Mouse (Mus musculus) monocyte, adult 5-6 weeks (primary cell): ENCODE data around the gene Vegfa. TPM values are rescaled to one million over a fixed set of nuclear protein-coding genes. Genes with fewer than 3 reads are reported as not detected.

Experiments
- ATAC-seq: fragments of 153-309, 156-312 bp; replicated peaks from 2 replicates; pipeline ENCODE4 v1.8.0; 2017; ENCODE audit warnings: mild to moderate bottlenecking; ENCODE audit not compliant: low TSS enrichment, insufficient number of reproducible peaks, severe bottlenecking, poor library complexity, low FRiP score
- total RNA-seq: library from RNA; stranded (forward); fragments of 200-1000, 200-491, 200-594 nt; gene quantifications from 3 replicates; pipeline ENCODE4 v1.2.3, GENCODE M21; 2017

Gene Vegfa
- total RNA-seq, 1 experiment from 2014 or later = 24.3 TPM

DNA sequence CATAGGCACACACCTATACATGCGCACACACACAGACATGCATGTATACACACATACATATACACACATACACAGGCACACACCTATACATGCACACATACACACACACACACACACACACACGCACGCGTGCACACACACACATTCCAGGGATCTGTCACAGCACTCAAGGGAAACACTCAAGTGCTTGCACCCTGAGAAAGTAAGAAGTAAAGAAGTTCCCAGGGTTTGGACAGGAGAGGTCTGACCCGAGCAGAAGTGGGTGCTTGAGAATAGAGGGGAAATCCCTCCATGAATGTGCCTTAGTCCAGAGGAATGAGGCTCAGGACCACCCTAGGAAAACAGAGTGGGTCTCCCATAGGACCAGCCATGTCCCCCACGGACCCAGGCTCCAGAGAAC is 60.4 kb downstream of the Vegfa start:
- ATAC-seq = no peak

DNA sequence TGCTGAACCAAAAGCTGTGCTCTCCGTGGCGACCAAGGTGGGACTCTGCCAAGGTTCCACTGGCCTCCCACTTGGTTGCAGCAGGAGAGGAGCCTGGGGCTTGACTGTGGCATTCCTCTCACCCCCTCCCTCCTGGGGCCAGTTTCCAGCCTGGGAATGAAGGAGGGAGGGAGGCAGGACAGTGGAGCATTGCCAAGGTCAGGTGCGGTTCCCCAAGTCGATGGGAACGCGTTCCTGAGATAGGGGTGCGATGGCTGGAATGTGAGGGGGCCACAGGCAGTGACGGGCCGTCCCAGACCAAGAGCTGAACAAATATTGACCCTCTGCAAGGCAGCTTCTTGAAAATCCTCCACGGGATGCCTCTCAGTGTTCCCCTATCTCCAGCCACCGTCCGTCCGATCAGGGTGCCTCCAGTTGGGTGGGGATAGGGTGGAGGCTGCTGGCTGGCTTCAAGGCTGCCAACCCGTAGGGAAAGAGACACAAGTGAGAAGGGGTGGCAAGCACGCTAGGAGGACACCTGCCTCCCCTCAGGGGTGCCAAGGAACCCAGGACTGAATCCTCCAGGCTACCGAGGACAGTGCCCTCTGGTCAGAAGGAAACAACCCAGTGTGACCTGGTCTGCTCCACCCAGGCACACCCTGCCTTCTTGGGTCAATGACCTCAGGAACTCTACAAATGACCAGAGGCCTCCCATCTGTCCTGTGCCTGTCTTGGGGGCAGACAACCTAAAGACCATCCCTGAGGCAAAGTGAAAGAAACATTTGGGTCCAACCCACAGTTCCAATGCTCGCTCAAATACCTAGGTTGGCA is 61.2 kb downstream of the Vegfa start:
- ATAC-seq = no peak

DNA sequence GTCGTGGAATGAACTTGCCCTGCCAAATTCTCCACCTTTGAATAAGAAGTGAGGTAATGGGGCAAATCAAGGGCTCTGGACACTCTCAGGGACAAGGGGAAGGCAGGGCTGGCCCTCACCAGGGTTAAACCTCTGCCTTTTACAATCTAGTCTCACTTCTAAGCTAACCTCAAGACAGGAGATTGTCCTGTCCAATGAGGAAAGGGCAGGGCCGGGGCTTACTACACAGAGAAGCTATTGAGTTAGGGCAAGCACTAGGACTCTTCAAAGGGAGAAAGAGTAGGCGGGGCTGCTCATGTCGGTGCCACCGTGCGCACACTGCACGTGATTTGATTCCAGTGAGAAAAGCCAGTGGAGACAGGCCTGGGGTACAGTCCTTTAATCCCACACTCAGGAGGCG is 62.6 kb downstream of the Vegfa start:
- ATAC-seq = no peak

DNA sequence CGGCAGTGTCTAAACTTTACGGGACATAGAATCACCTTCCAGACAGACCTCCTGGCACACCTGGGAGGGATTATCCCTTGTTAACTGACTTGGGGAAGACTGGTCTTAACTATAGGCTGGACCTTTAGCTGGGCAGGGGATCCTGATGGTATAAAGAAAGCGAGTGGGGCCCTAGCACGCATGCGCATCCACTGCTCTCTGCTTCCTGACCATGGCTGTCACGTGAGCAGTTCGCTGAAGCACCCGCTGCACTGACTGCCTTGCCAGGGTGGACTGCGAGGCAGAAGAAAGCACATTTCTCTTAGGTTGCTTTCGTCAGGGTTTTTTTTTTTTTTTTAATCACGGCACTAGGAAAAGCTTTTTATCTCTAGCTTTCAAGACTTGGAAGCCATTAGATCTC is 63.8 kb downstream of the Vegfa start:
- no peak for ATAC-seq

Other genes starting within 250 kb of the Vegfa start
- 32.5 to 38.0 TPM (median 35.9 TPM) in 3 replicates for gene Mrps18a, start 78.6 kb upstream of the Vegfa start, total RNA-seq
- 1.5 TPM in 1 of 3 replicates, not detected in the others for gene Rsph9, start 111.8 kb upstream of the Vegfa start, total RNA-seq
- gene Mad2l1bp, start 121.2 kb upstream of the Vegfa start, total RNA-seq = 4.2 to 10.8 TPM (median 6.1 TPM) in 3 replicates
- 84.1 to 127 TPM (median 93.1 TPM) in 3 replicates for gene Gtpbp2, start 128.7 kb upstream of the Vegfa start, total RNA-seq
- 7.5 to 15.6 TPM (median 7.7 TPM) in 3 replicates for gene Polh, start 170.3 kb upstream of the Vegfa start, total RNA-seq
- 20.3 to 29.2 TPM (median 21.2 TPM) in 3 replicates for gene Xpo5, start 170.4 kb upstream of the Vegfa start, total RNA-seq
- 37.2 to 47.6 TPM (median 42.7 TPM) in 3 replicates for gene Polr1c, start 215.7 kb upstream of the Vegfa start, total RNA-seq
- 57.8 to 85.4 TPM (median 76.1 TPM) in 3 replicates for gene Yipf3, start 215.7 kb upstream of the Vegfa start, total RNA-seq
- gene Lrrc73, start 221.2 kb upstream of the Vegfa start, total RNA-seq = 0.58 TPM in 1 of 3 replicates, not detected in the others